Mouse (Mus musculus): ENCODE measurements around the gene Igsf23. TPM values are rescaled to one million over a fixed set of nuclear protein-coding genes. Genes with fewer than 3 reads are reported as not detected.
A peak's percentile ranks its signal among the peaks of the same experiment; 100 is the strongest.
"Not testable (repeated sequence)": the region's sequence is repeated elsewhere in the genome, so short reads cannot be mapped to it uniquely, and the experiment has no call there.

Gene Igsf23
- polyA plus RNA-seq (2016; fragmentation: Nextera tagmentation; extraction: Ambion mirVana), result 0.14 TPM in 1 of 2 replicates, not detected in the other

GRCm38 (mm10) chr7:19950589-19950988 is at the start of gene Igsf23:
Igsf23 (minus strand) TSS chr7:19950756.
- WGBS, result 55% methylated on average over 9 of the region's 9 CpGs
- no peaks in the 10 kb centered on the region for H3K9me3 ChIP-seq
- H3K4me3 ChIP-seq (replicated peaks), result no peak within 1 kb of the TSS
- H3K4me2 ChIP-seq, result no peak within 1 kb of the TSS
- H3K27me3 ChIP-seq, result no peaks in the 10 kb centered on the region
- H3K36me3 ChIP-seq, result no peaks in the 10 kb centered on the region
- ATAC-seq (ENCODE audit: insufficient number of reproducible peaks, insufficient read depth, low FRiP score, low TSS enrichment, low read depth), result peak; percentile 29; the same call in 1 of the 2 replicates
- H3K27ac ChIP-seq, result no peak within 1 kb of the TSS
- no peak within 1 kb of the TSS for H3K9ac ChIP-seq (replicated peaks)
- H3K4me1 ChIP-seq (replicated peaks), result no peaks in the 10 kb centered on the region

- not testable (repeated sequence) for H3K27ac ChIP-seq; ATAC-seq (ENCODE audit: insufficient number of reproducible peaks, insufficient read depth, low FRiP score, low TSS enrichment, low read depth); H3K27me3 ChIP-seq; H3K36me3 ChIP-seq; H3K4me2 ChIP-seq; H3K9ac ChIP-seq (replicated peaks); H3K4me3 ChIP-seq (replicated peaks); H3K4me1 ChIP-seq (replicated peaks)
- 67% methylated on average over 3 of the region's 3 CpGs for WGBS
- peaks cover 29% of the 10 kb centered on the region for H3K9me3 ChIP-seq
Measured at GRCm38 (mm10) chr7:19996721-19997120, 46.2 kb upstream of the Igsf23 start.

GRCm38 (mm10) chr7:19991165-19991564 is 40.6 kb upstream of the Igsf23 start, which contains the start of gene Nlrp9b:
Nlrp9b (plus strand) TSS chr7:19991465.
- H3K27me3 ChIP-seq; H3K27ac ChIP-seq; H3K9ac ChIP-seq (replicated peaks); H3K4me2 ChIP-seq; H3K4me1 ChIP-seq (replicated peaks); H3K36me3 ChIP-seq; ATAC-seq (ENCODE audit: insufficient number of reproducible peaks, insufficient read depth, low FRiP score, low TSS enrichment, low read depth); H3K4me3 ChIP-seq (replicated peaks): not testable (repeated sequence)
- peaks cover 23% of the 10 kb centered on the region for H3K9me3 ChIP-seq
- WGBS, result 62% methylated on average over 8 of the region's 8 CpGs

- H3K9ac ChIP-seq (replicated peaks), result no peak overlapping the region
- no peaks in the 10 kb centered on the region for H3K36me3 ChIP-seq
- ATAC-seq (ENCODE audit: insufficient number of reproducible peaks, insufficient read depth, low FRiP score, low TSS enrichment, low read depth), result no peak
- no peak overlapping the region for H3K4me2 ChIP-seq
- H3K4me1 ChIP-seq (replicated peaks), result no peaks in the 10 kb centered on the region
- no peaks in the 10 kb centered on the region for H3K27me3 ChIP-seq
- H3K9me3 ChIP-seq, result peaks cover 35% of the 10 kb centered on the region
- no peak overlapping the region for H3K27ac ChIP-seq
- WGBS, result 89% methylated on average over 4 of the region's 4 CpGs
- no peak overlapping the region for H3K4me3 ChIP-seq (replicated peaks)
Measured at GRCm38 (mm10) chr7:19971516-19971915, 21.0 kb upstream of the Igsf23 start.

- no peak overlapping the region for H3K4me2 ChIP-seq
- H3K4me3 ChIP-seq (replicated peaks), result no peak overlapping the region
- ATAC-seq (ENCODE audit: insufficient number of reproducible peaks, insufficient read depth, low FRiP score, low TSS enrichment, low read depth), result no peak
- H3K36me3 ChIP-seq, result no peaks in the 10 kb centered on the region
- H3K9ac ChIP-seq (replicated peaks), result no peak overlapping the region
- H3K27me3 ChIP-seq, result no peaks in the 10 kb centered on the region
- no peak overlapping the region for H3K27ac ChIP-seq
- 92% methylated on average over 8 of the region's 8 CpGs for WGBS
- peaks cover 35% of the 10 kb centered on the region for H3K9me3 ChIP-seq
- H3K4me1 ChIP-seq (replicated peaks), result no peaks in the 10 kb centered on the region
Measured at GRCm38 (mm10) chr7:19970196-19970595, 19.6 kb upstream of the Igsf23 start.

GRCm38 (mm10) chr7:19969541-19970090 is 19.1 kb upstream of the Igsf23 start:
- Histone ChIP-seq H3K27ac (no peak overlapping the region), H3K4me1 (replicated peaks) (no peaks in the 10 kb centered on the region), H3K9ac (replicated peaks) (no peak overlapping the region), H3K4me2 (no peak overlapping the region), H3K36me3 (no peaks in the 10 kb centered on the region), H3K27me3 (no peaks in the 10 kb centered on the region), H3K4me3 (replicated peaks) (no peak overlapping the region), H3K9me3 (peaks cover 30% of the 10 kb centered on the region)
- no peak for ATAC-seq (ENCODE audit: insufficient number of reproducible peaks, insufficient read depth, low FRiP score, low TSS enrichment, low read depth)
- 90% methylated on average over 4 of the region's 4 CpGs for WGBS

- H3K4me1 ChIP-seq (replicated peaks), result no peaks in the 10 kb centered on the region
- no peak for ATAC-seq (ENCODE audit: insufficient number of reproducible peaks, insufficient read depth, low FRiP score, low TSS enrichment, low read depth)
- no peaks in the 10 kb centered on the region for H3K27me3 ChIP-seq
- peaks cover 26% of the 10 kb centered on the region for H3K9me3 ChIP-seq
- no peak overlapping the region for H3K4me3 ChIP-seq (replicated peaks)
- H3K9ac ChIP-seq (replicated peaks), result no peak overlapping the region
- no peak overlapping the region for H3K27ac ChIP-seq
- no peaks in the 10 kb centered on the region for H3K36me3 ChIP-seq
- WGBS, result 78% methylated on average over 3 of the region's 3 CpGs
- H3K4me2 ChIP-seq, result no peak overlapping the region
Measured at GRCm38 (mm10) chr7:19969106-19969505, 18.6 kb upstream of the Igsf23 start.

- WGBS, result 79% methylated on average over 7 of the region's 7 CpGs
- H3K36me3 ChIP-seq, result no peaks in the 10 kb centered on the region
- no peak within 1 kb of the TSS for H3K9ac ChIP-seq (replicated peaks)
Measured at GRCm38 (mm10) chr7:19964985-19965579, 14.5 kb upstream of the Igsf23 start, which contains the start of gene Ceacam20. Ceacam20 (plus strand) TSS chr7:19965412.

GRCm38 (mm10) chr7:19962423-19962822 is 11.9 kb upstream of the Igsf23 start:
- H3K9ac ChIP-seq (replicated peaks), result no peak overlapping the region
- H3K4me3 ChIP-seq (replicated peaks), result no peak overlapping the region
- no peaks in the 10 kb centered on the region for H3K4me1 ChIP-seq (replicated peaks)
- H3K9me3 ChIP-seq, result no peaks in the 10 kb centered on the region
- 71% methylated on average over 1 of the region's 1 CpGs for WGBS
- H3K36me3 ChIP-seq, result no peaks in the 10 kb centered on the region
- H3K27me3 ChIP-seq, result no peaks in the 10 kb centered on the region
- no peak for ATAC-seq (ENCODE audit: insufficient number of reproducible peaks, insufficient read depth, low FRiP score, low TSS enrichment, low read depth)
- H3K27ac ChIP-seq, result no peak overlapping the region
- no peak overlapping the region for H3K4me2 ChIP-seq

More at GRCm38 (mm10) chr7:19964985-19965579, 14.5 kb upstream of the Igsf23 start, which contains the start of gene Ceacam20:
- no peak within 1 kb of the TSS for H3K4me3 ChIP-seq (replicated peaks)
- no peak within 1 kb of the TSS for H3K27ac ChIP-seq
- no peaks in the 10 kb centered on the region for H3K4me1 ChIP-seq (replicated peaks)
- H3K4me2 ChIP-seq, result no peak within 1 kb of the TSS
- no peak for ATAC-seq (ENCODE audit: insufficient number of reproducible peaks, insufficient read depth, low FRiP score, low TSS enrichment, low read depth)
- H3K9me3 ChIP-seq, result peaks cover 11% of the 10 kb centered on the region
- H3K27me3 ChIP-seq, result no peaks in the 10 kb centered on the region

- Histone ChIP-seq H3K27ac (no peak overlapping the region), H3K9me3 (no peaks in the 10 kb centered on the region), H3K4me3 (replicated peaks) (no peak overlapping the region), H3K9ac (replicated peaks) (no peak overlapping the region), H3K27me3 (no peaks in the 10 kb centered on the region), H3K4me2 (no peak overlapping the region), H3K4me1 (replicated peaks) (no peaks in the 10 kb centered on the region), H3K36me3 (no peaks in the 10 kb centered on the region)
- 2% methylated on average over 7 of the region's 7 CpGs for WGBS
- no peak for ATAC-seq (ENCODE audit: insufficient number of reproducible peaks, insufficient read depth, low FRiP score, low TSS enrichment, low read depth)
Measured at GRCm38 (mm10) chr7:19956341-19956781, 5.8 kb upstream of the Igsf23 start.

- no peak overlapping the region for H3K4me2 ChIP-seq
- H3K9me3 ChIP-seq, result no peaks in the 10 kb centered on the region
- no peaks in the 10 kb centered on the region for H3K27me3 ChIP-seq
- H3K36me3 ChIP-seq, result no peaks in the 10 kb centered on the region
- H3K4me1 ChIP-seq (replicated peaks), result no peaks in the 10 kb centered on the region
- 66% methylated on average over 4 of the region's 4 CpGs for WGBS
- H3K4me3 ChIP-seq (replicated peaks), result no peak overlapping the region
- H3K27ac ChIP-seq, result no peak overlapping the region
- ATAC-seq (ENCODE audit: insufficient number of reproducible peaks, insufficient read depth, low FRiP score, low TSS enrichment, low read depth), result no peak
- H3K9ac ChIP-seq (replicated peaks), result no peak overlapping the region
Measured at GRCm38 (mm10) chr7:19955861-19956260, 5.3 kb upstream of the Igsf23 start.

GRCm38 (mm10) chr7:19953054-19953453 is 2.5 kb upstream of the Igsf23 start:
- no peak overlapping the region for H3K4me3 ChIP-seq (replicated peaks)
- no peaks in the 10 kb centered on the region for H3K27me3 ChIP-seq
- H3K4me2 ChIP-seq, result no peak overlapping the region
- no peak for ATAC-seq (ENCODE audit: insufficient number of reproducible peaks, insufficient read depth, low FRiP score, low TSS enrichment, low read depth)
- no peak overlapping the region for H3K27ac ChIP-seq
- WGBS, result 52% methylated on average over 9 of the region's 9 CpGs
- no peak overlapping the region for H3K9ac ChIP-seq (replicated peaks)
- no peaks in the 10 kb centered on the region for H3K9me3 ChIP-seq
- no peaks in the 10 kb centered on the region for H3K4me1 ChIP-seq (replicated peaks)
- no peaks in the 10 kb centered on the region for H3K36me3 ChIP-seq

Data from limb, embryonic 12.5 days (tissue).